Mouse (Mus musculus) stomach, postnatal 0 days (tissue): Measurements from ENCODE around the gene Dock1. TPM values are rescaled to one million over a fixed set of nuclear protein-coding genes. Genes with fewer than 3 reads are reported as not detected.

ENCODE experiments used
- ATAC-seq: fragments of 200-750 bp; cut with Nextera tagmentation; 2 replicates; pipeline ENCODE4 v1.8.0; 2017; ENCODE audit not compliant: low FRiP score, low TSS enrichment
- DNase-seq: peaks from one replicate; pipeline ENCODE4 v3.0.0-alpha.2; 2016; ENCODE audit warnings: low spot score
- H3K27ac ChIP-seq: fragments of 300-500 bp; sonication (generic); replicated peaks from 2 replicates; pipeline ENCODE4 v1.5.1; 2014; ENCODE audit warnings: mild to moderate bottlenecking, control low read depth
- H3K27me3 ChIP-seq: fragments of 300-500 bp; sonication (generic); 2 replicates; pipeline ENCODE4 v1.6.1; 2014; ENCODE audit warnings: low read length; ENCODE audit not compliant: control insufficient read depth, insufficient read depth
- H3K36me3 ChIP-seq: fragments of 300-500 bp; sonication (generic); 2 replicates; pipeline ENCODE4 v1.6.1; 2014; ENCODE audit warnings: low read length, mixed read lengths; ENCODE audit not compliant: control insufficient read depth, insufficient read depth
- H3K4me1 ChIP-seq: fragments of 300-500 bp; sonication (generic); replicated peaks from 2 replicates; pipeline ENCODE4 v1.6.1; 2014; ENCODE audit warnings: antibody characterized with exemption; ENCODE audit not compliant: control insufficient read depth, insufficient read depth
- H3K4me2 ChIP-seq: fragments of 300-500 bp; sonication (generic); replicated peaks from 2 replicates; pipeline ENCODE4 v1.6.1; 2014; ENCODE audit warnings: low read depth, mild to moderate bottlenecking, control low read depth, moderate library complexity
- H3K4me3 ChIP-seq: fragments of 300-500 bp; sonication (generic); 2 replicates; pipeline ENCODE4 v1.5.1; 2014; ENCODE audit warnings: low read depth, low read length, control low read depth
- H3K9ac ChIP-seq: fragments of 300-500 bp; sonication (generic); 2 replicates; pipeline ENCODE4 v1.6.1; 2014; ENCODE audit warnings: mild to moderate bottlenecking, low read length, control low read depth, mixed read lengths
- H3K9me3 ChIP-seq: fragments of 300-500 bp; sonication (generic); 2 replicates; pipeline ENCODE4 v1.6.1; 2016; ENCODE audit warnings: low read length; ENCODE audit not compliant: control insufficient read depth
- CTCF ChIP-seq: IDR thresholded peaks from 2 replicates; pipeline ENCODE4 v1.5.1; 2016; ENCODE audit warnings: antibody characterized with exemption, low read depth, mild to moderate bottlenecking, moderate library complexity
- EP300 ChIP-seq: optimal IDR thresholded peaks from 2 replicates; pipeline ENCODE3; 2016; ENCODE audit warnings: antibody characterized with exemption
- WGBS: fragments of 180-500 bp; shearing (Covaris S2); extraction: QIAGEN DNeasy Blood & Tissue Kit; methylation state at CpG from one replicate; pipeline ENCODE4 v1.1.7; 2014; 5-methylcytosine and 5-hydroxymethylcytosine counted together
- polyA plus RNA-seq: library from polyadenylated mRNA; unstranded; fragments of >200 nt; fragmentation: Nextera tagmentation; extraction: Ambion mirVana; gene quantifications from 2 replicates; pipeline ENCODE4 v1.2.1, GENCODE M21; 2015

The Dock1 gene
- polyA plus RNA-seq, 1 experiment from 2014 or later = 8.5 TPM

DNA sequence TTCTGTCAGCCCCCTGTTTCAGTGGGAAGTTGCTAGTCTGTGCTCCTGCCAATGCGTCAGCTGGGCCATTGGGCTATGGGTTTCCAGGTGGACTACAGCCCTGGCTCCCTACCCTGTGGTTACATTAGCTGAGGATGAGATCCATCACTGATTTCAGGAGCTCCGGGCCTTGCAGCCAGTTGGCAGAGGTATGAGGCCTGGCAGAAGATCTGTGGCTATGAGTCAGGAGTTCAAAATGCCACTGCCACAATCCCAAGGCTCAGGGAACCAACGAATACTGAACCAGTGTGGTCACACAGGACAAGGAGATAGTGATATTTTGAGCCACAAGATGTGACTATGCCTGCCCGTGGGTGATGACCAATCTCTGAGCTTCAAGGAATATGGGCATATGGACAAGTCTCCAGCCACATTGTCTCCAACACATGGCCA, 3.2 kb upstream of the Dock1 start:
- TF ChIP-seq CTCF (no peak), EP300 (no peak)
- Histone ChIP-seq H3K4me3 (no peak overlapping the region), H3K4me2 (no peak overlapping the region), H3K4me1 (no peaks in the 10 kb centered on the region; the same call in 1 of the 2 replicates), H3K9ac (no peak overlapping the region), H3K36me3 (no peaks in the 10 kb centered on the region), H3K9me3 (no peaks in the 10 kb centered on the region), H3K27ac (no peak overlapping the region), H3K27me3 (no peaks in the 10 kb centered on the region)
- WGBS = 78% methylated on average over 4 of the region's 4 CpGs
- DNase-seq = no peak
- no peak for ATAC-seq

DNA sequence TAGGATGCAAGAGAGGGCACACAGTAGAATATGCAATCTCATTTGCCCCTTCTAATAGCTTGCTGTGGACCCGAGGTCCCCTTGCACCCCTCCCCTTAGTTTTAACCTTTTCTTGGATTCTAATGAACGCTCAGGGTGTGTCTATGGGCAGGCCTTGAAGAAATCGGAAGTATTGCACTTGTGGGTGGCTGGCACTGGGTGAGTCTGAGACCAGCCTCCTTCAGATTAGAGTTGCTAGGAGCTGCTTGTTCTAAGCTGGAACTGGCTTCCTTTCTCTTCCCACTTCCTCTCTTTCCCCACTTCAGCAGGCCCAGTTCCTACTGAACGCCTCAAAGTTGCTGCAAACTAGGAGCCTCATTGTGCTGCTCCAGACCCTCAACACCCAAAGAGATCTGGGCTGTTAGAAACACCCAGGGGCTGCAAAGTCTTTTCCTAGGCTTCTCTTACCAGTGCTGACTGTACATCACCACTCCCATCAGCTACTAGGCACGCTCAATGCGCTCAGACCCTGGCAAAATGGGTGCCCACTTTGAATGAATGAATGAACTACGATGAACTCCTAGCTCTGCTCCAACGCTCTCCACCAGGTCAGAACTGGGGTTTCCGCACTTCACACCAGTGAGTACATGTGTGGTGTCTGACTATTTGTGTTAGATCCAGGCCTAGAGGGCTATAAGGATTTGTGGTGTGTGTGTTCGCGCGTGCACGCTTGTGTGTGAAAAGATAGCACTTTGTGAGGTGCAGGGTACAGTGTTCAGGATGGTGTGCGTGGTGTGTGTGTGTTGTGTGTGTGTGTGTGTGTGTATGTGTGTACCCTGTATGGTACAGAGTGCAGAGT, 761 bp upstream of the Dock1 start:
- WGBS = 86% methylated on average over 14 of the region's 14 CpGs
- ATAC-seq (no peak), DNase-seq (no peak)
- Histone ChIP-seq H3K4me2 (peak overlapping the region; percentile 86), H3K36me3 (no peaks in the 10 kb centered on the region), H3K9me3 (no peaks in the 10 kb centered on the region), H3K4me3 (peak overlapping the region; percentile 82), H3K9ac (peak overlapping the region; percentile 93; the same call in 1 of the 2 replicates), H3K27me3 (no peaks in the 10 kb centered on the region), H3K27ac (peak overlapping the region; percentile 94; the same call in 1 of the 2 replicates), H3K4me1 (no peaks in the 10 kb centered on the region; the same call in 1 of the 2 replicates)
- TF ChIP-seq CTCF (no peak), EP300 (no peak)

DNA sequence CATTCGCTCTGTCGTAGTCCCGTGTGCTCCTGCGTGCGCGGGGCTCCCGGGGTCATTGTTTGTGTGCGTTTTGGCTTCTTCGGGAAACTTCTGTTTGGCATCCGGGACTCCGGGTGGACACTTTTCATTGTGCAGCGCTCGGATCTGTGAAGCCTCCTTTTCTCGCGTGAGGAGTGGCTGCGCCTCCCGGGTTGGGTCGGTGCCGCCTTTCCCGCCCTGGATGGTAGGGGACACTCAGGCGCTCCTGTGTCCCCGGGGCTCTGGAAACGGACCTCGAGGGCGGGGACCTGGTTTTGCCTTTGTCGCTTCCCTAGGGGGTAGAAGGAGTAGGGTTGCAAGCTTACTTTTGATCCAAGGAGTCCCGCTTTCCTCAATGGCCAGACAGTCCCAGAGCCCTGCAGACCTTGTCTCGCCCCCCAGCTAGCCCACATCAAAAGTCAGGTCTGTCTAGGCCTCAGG, 578 bp downstream of the Dock1 start:
- no peaks in the 10 kb centered on the region for H3K27me3 ChIP-seq
- TF ChIP-seq CTCF (no peak), EP300 (no peak)
- no peaks in the 10 kb centered on the region for H3K9me3 ChIP-seq
- DNase-seq = peak; percentile 61
- peak; percentile 55; the same call in 1 of the 2 replicates for ATAC-seq
- H3K4me3 ChIP-seq = peak overlapping the region; percentile 82
- H3K4me2 ChIP-seq = peak overlapping the region; percentile 86
- peak overlapping the region; percentile 94 for H3K27ac ChIP-seq
- under 1% methylated on average over 28 of the region's 28 CpGs for WGBS
- peak overlapping the region; percentile 93 for H3K9ac ChIP-seq
- H3K4me1 ChIP-seq = no peaks in the 10 kb centered on the region; the same call in 1 of the 2 replicates
- no peaks in the 10 kb centered on the region for H3K36me3 ChIP-seq

DNA sequence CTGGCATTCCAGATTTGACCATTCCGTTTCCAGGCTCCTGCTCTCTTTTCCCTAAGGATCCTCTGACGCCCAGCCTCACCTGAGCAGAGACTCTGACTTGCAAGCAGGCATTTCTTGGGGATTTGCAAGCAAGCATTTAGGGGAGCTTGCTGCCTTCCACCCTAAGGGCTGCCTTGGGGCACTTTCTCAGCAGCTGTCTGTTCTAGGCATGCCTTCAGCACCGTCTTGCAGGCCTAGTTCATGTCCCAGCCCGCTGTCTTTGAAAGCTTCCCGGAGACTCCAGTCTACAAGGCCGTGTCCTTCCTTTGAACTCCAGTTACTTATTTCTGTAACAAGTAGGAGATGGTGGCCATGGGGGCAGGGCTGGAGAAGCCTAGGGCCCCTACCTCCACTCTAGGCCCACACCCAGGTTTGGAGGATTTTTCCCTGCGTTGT, 1.0 kb downstream of the Dock1 start:
- no peak for ATAC-seq
- TF ChIP-seq CTCF (no peak), EP300 (no peak)
- peak; percentile 34 for DNase-seq
- Histone ChIP-seq H3K36me3 (no peaks in the 10 kb centered on the region), H3K4me2 (peak overlapping the region; percentile 86), H3K27me3 (no peaks in the 10 kb centered on the region), H3K4me3 (peak overlapping the region; percentile 82), H3K27ac (peak overlapping the region; percentile 94), H3K9me3 (no peaks in the 10 kb centered on the region), H3K9ac (peak overlapping the region; percentile 93), H3K4me1 (no peaks in the 10 kb centered on the region; the same call in 1 of the 2 replicates)
- 18% methylated on average over 7 of the region's 7 CpGs for WGBS

DNA sequence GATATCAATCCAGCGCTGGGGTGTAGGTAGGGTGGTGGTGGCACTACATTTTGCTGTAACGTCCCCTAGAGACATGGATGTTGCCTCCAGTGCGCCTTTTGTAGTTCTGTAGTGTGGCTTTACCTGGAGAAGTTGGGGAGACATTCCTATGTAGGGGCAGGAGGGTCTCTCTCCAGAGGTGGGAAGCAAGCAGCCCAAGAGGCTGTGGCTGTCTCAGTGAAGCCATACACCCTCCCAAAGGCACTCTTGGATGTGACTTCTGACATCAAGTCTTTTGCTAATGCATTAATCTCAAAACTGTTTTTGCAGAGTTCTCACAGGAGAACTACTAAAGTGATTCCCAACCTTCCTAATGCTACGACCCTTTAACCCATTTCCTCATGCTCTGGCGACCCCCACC, 2.7 kb downstream of the Dock1 start:
- no peak overlapping the region for H3K9ac ChIP-seq
- no peaks in the 10 kb centered on the region for H3K36me3 ChIP-seq
- H3K4me2 ChIP-seq = no peak overlapping the region
- no peak for ATAC-seq
- H3K27ac ChIP-seq = no peak overlapping the region
- no peaks in the 10 kb centered on the region for H3K9me3 ChIP-seq
- WGBS = 62% methylated on average over 5 of the region's 5 CpGs
- no peaks in the 10 kb centered on the region; the same call in 1 of the 2 replicates for H3K4me1 ChIP-seq
- TF ChIP-seq CTCF (no peak), EP300 (no peak)
- H3K27me3 ChIP-seq = no peaks in the 10 kb centered on the region
- DNase-seq = no peak
- no peak overlapping the region for H3K4me3 ChIP-seq

DNA sequence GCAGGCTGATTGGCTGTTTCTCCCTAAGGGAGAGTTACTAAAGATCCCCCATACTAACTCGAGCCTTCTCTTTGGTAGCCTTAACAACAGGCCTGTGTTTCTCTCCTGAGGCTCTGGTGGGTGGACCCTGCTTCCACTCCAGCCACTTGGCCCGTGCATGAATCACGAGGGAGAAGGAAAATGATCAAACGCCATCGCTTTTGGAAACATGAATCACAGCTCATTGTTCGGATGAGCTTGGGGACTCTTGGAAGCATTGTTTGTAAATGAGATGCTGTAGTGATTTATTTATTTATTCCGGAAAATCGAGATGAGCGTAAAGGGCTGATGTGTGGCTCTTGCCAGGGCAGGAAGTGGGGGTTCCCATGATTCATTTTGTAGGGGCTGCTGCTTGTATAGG, 3.5 kb downstream of the Dock1 start:
- Histone ChIP-seq H3K36me3 (no peaks in the 10 kb centered on the region), H3K9me3 (no peaks in the 10 kb centered on the region), H3K27me3 (no peaks in the 10 kb centered on the region), H3K4me2 (no peak overlapping the region), H3K4me3 (no peak overlapping the region), H3K4me1 (no peaks in the 10 kb centered on the region; the same call in 1 of the 2 replicates), H3K9ac (no peak overlapping the region), H3K27ac (no peak overlapping the region)
- no peak for ATAC-seq
- 63% methylated on average over 9 of the region's 9 CpGs for WGBS
- no peak for DNase-seq
- no peak for TF ChIP-seq CTCF
- TF ChIP-seq EP300 = no peak
